Mouse (Mus musculus) kidney, adult 11 months (tissue): ENCODE results near the gene Nt5c1b.

Experiments used
- DNase-seq: peaks from one replicate; pipeline ENCODE4 v3.0.0; 2022

Nt5c1b gene

GRCm38 (mm10) chr12:10369673-10370072, at the start of gene Nt5c1b:
TSS of gene Nt5c1b (plus strand) at chr12:10369973.
- no peak for DNase-seq

- no peak for DNase-seq
These were observed 42.1 kb upstream of the Nt5c1b start for GRCm38 (mm10) chr12:10327651-10328050.

- no peak for DNase-seq
These were observed 40.3 kb upstream of the Nt5c1b start for GRCm38 (mm10) chr12:10329460-10329859.

GRCm38 (mm10) chr12:10340604-10341003, 29.2 kb upstream of the Nt5c1b start:
- no peak for DNase-seq

GRCm38 (mm10) chr12:10350706-10351105, 19.1 kb upstream of the Nt5c1b start:
- DNase-seq = no peak

GRCm38 (mm10) chr12:10357756-10358155, 12.0 kb upstream of the Nt5c1b start:
- DNase-seq = no peak

GRCm38 (mm10) chr12:10390671-10391441, 21.1 kb downstream of the Nt5c1b start, which contains the start of gene Rdh14:
TSS of gene Rdh14 (plus strand) at chr12:10390772.
- DNase-seq = peak; percentile 98

GRCm38 (mm10) chr12:10400788-10401187, 31.0 kb downstream of the Nt5c1b start:
- no peak for DNase-seq

- no peak for DNase-seq
These were observed 32.8 kb downstream of the Nt5c1b start for GRCm38 (mm10) chr12:10402421-10403115.

- no peak for DNase-seq
These were observed 40.9 kb downstream of the Nt5c1b start for GRCm38 (mm10) chr12:10410511-10411179.

- DNase-seq = no peak
These were observed 41.7 kb downstream of the Nt5c1b start for GRCm38 (mm10) chr12:10411453-10411852.

- DNase-seq = no peak
These were observed 52.6 kb downstream of the Nt5c1b start for GRCm38 (mm10) chr12:10422347-10422746.

- no peak for DNase-seq
These were observed 56.5 kb downstream of the Nt5c1b start for GRCm38 (mm10) chr12:10425982-10426863.

GRCm38 (mm10) chr12:10430999-10431398, 61.2 kb downstream of the Nt5c1b start:
- DNase-seq = no peak

- peak; percentile 40 for DNase-seq
These were observed 68.6 kb downstream of the Nt5c1b start for GRCm38 (mm10) chr12:10438054-10439001.
